Mouse (Mus musculus): ENCODE results near the gene Pard3b. TPM values are rescaled to one million over a fixed set of nuclear protein-coding genes. Genes with fewer than 3 reads are reported as not detected.
A peak's percentile ranks its signal among the peaks of the same experiment; 100 is the strongest.

Pard3b gene
- polyA plus RNA-seq, 1 experiment from 2014 or later, result 21.4 TPM

DNA sequence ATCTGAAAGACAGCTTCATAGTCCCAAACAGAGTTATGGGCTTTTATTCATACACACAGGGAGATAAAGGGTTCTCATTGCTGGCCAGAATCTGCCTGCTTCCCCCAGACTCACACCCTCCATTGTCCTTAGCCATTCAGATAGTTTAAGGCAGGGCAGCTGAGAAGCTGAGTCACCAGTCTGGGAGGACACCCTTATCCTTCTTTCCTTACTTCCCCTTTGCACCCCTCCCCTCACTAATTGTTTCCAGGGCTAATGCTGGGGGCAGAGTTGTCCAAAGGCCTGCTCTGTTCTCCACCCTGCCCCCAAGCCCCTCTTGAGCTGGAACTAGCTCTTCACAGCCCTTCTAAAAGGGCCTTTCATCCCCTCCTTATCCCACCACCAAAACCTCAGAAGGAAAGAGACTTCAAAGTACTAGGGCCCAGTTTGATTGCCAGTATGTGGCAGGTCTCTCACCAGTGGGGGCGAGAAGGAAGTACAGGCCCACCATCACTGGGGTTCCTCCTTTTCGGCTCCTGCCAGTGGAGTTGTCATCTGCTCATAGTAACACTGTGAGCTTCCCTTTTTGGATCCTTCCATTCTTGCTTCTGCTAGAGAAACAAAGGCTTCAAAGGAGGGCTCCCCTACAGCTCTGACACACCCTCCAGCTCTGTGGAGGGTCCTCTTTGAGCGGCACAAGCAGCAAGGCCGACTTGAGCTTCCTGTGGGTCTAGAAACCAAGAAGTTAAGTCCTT, 1040.2 kb downstream of the Pard3b start:
- Histone ChIP-seq H3K4me2 (ENCODE audit: low read length) (no peak overlapping the region), H3K36me3 (ENCODE audit: insufficient read depth, low read length) (no peaks in the 10 kb centered on the region), H3K27me3 (ENCODE audit: insufficient read depth, low read length) (no peaks in the 10 kb centered on the region), H3K4me1 (replicated peaks; ENCODE audit: insufficient read depth, low read length) (no peaks in the 10 kb centered on the region), H3K4me3 (replicated peaks; ENCODE audit: low read depth, low read length) (no peak overlapping the region), H3K9ac (ENCODE audit: low read depth, low read length) (no peak overlapping the region), H3K27ac (no peak overlapping the region), H3K9me3 (replicated peaks; ENCODE audit: low read length) (no peaks in the 10 kb centered on the region)
- WGBS, result 60% methylated on average over 4 of the region's 4 CpGs
- TF ChIP-seq CTCF (IDR thresholded peaks at IDR 0.05; ENCODE audit: low read depth), result no peak
- DNase-seq (ENCODE audit: low spot score), result no peak
- ATAC-seq (replicated peaks; ENCODE audit: low FRiP score, low read depth), result no peak

DNA sequence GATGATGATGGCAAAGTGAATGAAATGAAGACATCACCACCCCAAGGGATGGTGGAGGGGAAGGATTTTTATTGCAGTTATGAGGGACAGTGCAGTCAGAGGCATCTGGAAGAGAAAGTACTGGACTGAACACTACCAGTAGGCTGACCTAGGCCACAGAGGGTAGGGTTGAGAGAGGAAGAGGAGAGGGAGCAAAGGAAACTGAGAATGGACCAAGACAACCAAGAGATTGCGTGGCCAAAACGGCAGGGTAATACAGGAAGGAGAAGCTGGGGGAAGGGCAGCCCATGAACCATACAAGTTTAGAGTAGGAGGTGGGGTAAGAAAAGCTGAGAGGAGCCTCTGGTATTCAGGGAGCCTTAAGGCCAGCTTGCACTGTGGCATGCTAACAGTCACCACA, 1040.8 kb downstream of the Pard3b start:
- H3K36me3 ChIP-seq (ENCODE audit: insufficient read depth, low read length), result no peaks in the 10 kb centered on the region
- no peaks in the 10 kb centered on the region for H3K4me1 ChIP-seq (replicated peaks; ENCODE audit: insufficient read depth, low read length)
- no peak for DNase-seq (ENCODE audit: low spot score)
- no peak overlapping the region for H3K4me3 ChIP-seq (replicated peaks; ENCODE audit: low read depth, low read length)
- no peak overlapping the region for H3K27ac ChIP-seq
- no peak for TF ChIP-seq CTCF (IDR thresholded peaks at IDR 0.05; ENCODE audit: low read depth)
- no peak overlapping the region for H3K4me2 ChIP-seq (ENCODE audit: low read length)
- ATAC-seq (replicated peaks; ENCODE audit: low FRiP score, low read depth), result no peak
- no peaks in the 10 kb centered on the region for H3K27me3 ChIP-seq (ENCODE audit: insufficient read depth, low read length)
- no peak overlapping the region for H3K9ac ChIP-seq (ENCODE audit: low read depth, low read length)
- WGBS, result 76% methylated on average over 2 of the region's 2 CpGs
- no peaks in the 10 kb centered on the region for H3K9me3 ChIP-seq (replicated peaks; ENCODE audit: low read length)

DNA sequence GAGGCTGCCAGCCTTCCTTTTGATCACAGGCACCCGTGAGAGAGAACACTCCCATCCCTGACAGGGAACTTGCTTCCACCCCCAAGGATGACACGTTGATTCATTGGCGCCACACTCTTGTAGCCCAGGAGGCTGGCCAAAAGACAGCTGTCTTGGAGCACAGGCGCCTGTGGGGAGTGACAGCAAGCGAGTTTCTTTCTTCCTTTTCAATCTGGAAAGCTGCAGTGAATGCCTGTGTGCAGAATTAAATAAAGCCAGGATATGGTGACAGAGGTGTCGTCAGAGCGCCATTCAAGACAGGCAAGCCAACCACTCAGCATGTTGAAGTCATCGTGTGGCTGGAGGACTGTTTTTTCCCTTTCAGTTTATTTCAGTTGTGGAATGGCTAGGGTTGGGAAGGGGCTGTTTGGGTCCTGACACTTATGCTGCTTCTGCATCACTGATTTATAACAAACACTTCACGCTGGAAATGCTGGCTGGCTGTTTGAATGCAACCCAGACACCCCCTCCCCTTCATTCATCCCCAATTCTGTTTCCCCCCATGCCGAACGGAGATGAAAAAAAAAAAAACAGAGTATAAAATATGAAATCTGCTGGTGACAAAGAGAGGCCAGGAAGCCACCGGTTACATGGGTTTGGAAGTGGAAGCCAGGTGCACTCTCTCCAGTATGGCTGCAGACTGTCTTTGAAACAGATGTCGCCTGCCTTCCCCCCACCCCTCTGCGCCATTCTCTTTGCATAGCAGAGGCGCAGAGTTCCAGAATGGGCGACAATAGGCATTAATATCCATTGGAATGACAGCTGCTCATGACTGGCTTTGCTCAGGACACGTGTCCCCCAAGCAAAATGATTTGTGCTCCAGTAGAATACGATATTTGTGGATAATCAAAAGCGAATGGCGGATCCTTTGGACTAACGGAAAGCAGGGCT, 1044.1 kb downstream of the Pard3b start:
- ATAC-seq (replicated peaks; ENCODE audit: low FRiP score, low read depth) (no peak), DNase-seq (ENCODE audit: low spot score) (no peak)
- H3K4me2 ChIP-seq (ENCODE audit: low read length), result 0 out of 2 replicates have a peak overlapping the region, but pooled peaks have one; percentile 18
- no peak for TF ChIP-seq CTCF (IDR thresholded peaks at IDR 0.05; ENCODE audit: low read depth)
- no peaks in the 10 kb centered on the region for H3K36me3 ChIP-seq (ENCODE audit: insufficient read depth, low read length)
- no peaks in the 10 kb centered on the region for H3K9me3 ChIP-seq (replicated peaks; ENCODE audit: low read length)
- H3K27ac ChIP-seq, result no peak overlapping the region
- no peaks in the 10 kb centered on the region for H3K4me1 ChIP-seq (replicated peaks; ENCODE audit: insufficient read depth, low read length)
- H3K9ac ChIP-seq (ENCODE audit: low read depth, low read length), result no peak overlapping the region
- 52% methylated on average over 21 of the region's 21 CpGs for WGBS
- no peaks in the 10 kb centered on the region for H3K27me3 ChIP-seq (ENCODE audit: insufficient read depth, low read length)
- no peak overlapping the region for H3K4me3 ChIP-seq (replicated peaks; ENCODE audit: low read depth, low read length)

DNA sequence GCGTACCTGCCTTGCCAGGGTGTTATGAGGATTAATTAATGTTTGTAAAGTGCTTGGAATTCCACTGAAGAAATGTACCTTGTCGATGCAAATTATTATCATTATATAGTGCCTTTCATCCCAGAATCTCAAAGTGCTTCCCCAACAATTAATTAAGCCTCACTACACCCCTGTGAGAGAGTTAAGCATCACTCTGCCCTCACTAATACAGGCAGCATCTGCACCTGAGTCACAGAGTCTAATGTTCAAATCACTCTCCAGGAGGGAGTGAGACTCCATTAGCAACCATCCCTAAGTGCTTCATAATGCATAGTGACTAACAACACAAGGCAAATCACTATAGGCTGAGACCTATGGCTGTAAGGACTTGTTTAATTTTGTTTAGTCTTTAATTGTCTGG, 1044.9 kb downstream of the Pard3b start:
- no peak overlapping the region for H3K4me2 ChIP-seq (ENCODE audit: low read length)
- no peak for TF ChIP-seq CTCF (IDR thresholded peaks at IDR 0.05; ENCODE audit: low read depth)
- H3K9ac ChIP-seq (ENCODE audit: low read depth, low read length), result no peak overlapping the region
- H3K9me3 ChIP-seq (replicated peaks; ENCODE audit: low read length), result no peaks in the 10 kb centered on the region
- no peaks in the 10 kb centered on the region for H3K27me3 ChIP-seq (ENCODE audit: insufficient read depth, low read length)
- H3K36me3 ChIP-seq (ENCODE audit: insufficient read depth, low read length), result no peaks in the 10 kb centered on the region
- H3K4me3 ChIP-seq (replicated peaks; ENCODE audit: low read depth, low read length), result no peak overlapping the region
- WGBS, result 72% methylated on average over 2 of the region's 2 CpGs
- ATAC-seq (replicated peaks; ENCODE audit: low FRiP score, low read depth) (no peak), DNase-seq (ENCODE audit: low spot score) (no peak)
- H3K4me1 ChIP-seq (replicated peaks; ENCODE audit: insufficient read depth, low read length), result no peaks in the 10 kb centered on the region
- no peak overlapping the region for H3K27ac ChIP-seq

DNA sequence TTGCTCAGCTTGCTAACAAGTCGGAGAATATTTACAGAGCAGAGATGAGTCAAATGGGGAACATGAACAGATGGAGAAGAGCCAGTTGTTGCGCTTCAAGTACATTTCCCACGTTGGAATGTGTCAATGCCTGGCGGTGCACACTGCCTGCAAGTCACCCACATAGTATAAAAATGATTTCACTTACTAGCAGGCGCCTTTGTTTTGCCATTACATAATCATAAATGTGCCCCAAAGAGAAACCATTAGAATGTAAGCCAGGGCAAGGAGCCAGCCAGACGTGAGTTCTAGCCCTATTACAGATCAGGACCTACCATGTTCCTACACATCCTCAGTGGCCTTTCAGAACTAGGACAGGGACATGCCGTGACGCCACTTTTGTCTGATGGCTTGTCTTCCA, 1048.9 kb downstream of the Pard3b start:
- ATAC-seq (replicated peaks; ENCODE audit: low FRiP score, low read depth) (no peak), DNase-seq (ENCODE audit: low spot score) (no peak)
- H3K27ac ChIP-seq, result no peak overlapping the region
- no peak overlapping the region for H3K9ac ChIP-seq (ENCODE audit: low read depth, low read length)
- H3K4me3 ChIP-seq (replicated peaks; ENCODE audit: low read depth, low read length), result no peak overlapping the region
- H3K27me3 ChIP-seq (ENCODE audit: insufficient read depth, low read length), result no peaks in the 10 kb centered on the region
- 81% methylated on average over 8 of the region's 8 CpGs for WGBS
- no peaks in the 10 kb centered on the region for H3K4me1 ChIP-seq (replicated peaks; ENCODE audit: insufficient read depth, low read length)
- H3K36me3 ChIP-seq (ENCODE audit: insufficient read depth, low read length), result no peaks in the 10 kb centered on the region
- H3K4me2 ChIP-seq (ENCODE audit: low read length), result no peak overlapping the region
- TF ChIP-seq CTCF (IDR thresholded peaks at IDR 0.05; ENCODE audit: low read depth), result no peak
- no peaks in the 10 kb centered on the region for H3K9me3 ChIP-seq (replicated peaks; ENCODE audit: low read length)

DNA sequence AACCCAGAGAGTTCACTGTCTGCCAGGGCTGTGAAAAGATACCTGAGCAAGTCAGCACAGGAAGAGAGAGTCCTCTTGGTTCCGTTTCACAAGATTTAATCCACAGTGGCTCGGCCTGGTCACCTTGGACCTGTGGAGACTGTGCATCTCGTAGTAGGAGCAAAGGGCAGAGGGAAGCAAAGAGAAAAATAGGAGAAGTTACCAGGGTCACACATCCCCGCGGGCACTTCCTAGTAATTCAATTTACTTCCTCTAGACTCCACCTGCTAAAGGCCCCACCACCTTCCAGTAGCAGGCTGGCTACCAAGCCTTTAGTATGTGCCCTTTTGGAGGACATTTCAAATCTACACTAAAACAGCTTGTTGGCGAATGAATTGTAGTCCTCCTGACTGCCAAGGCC, 1052.6 kb downstream of the Pard3b start:
- no peak for TF ChIP-seq CTCF (IDR thresholded peaks at IDR 0.05; ENCODE audit: low read depth)
- Histone ChIP-seq H3K36me3 (ENCODE audit: insufficient read depth, low read length) (no peaks in the 10 kb centered on the region), H3K9me3 (replicated peaks; ENCODE audit: low read length) (no peaks in the 10 kb centered on the region), H3K27me3 (ENCODE audit: insufficient read depth, low read length) (no peaks in the 10 kb centered on the region), H3K9ac (ENCODE audit: low read depth, low read length) (no peak overlapping the region), H3K27ac (no peak overlapping the region), H3K4me1 (replicated peaks; ENCODE audit: insufficient read depth, low read length) (no peaks in the 10 kb centered on the region), H3K4me3 (replicated peaks; ENCODE audit: low read depth, low read length) (no peak overlapping the region), H3K4me2 (ENCODE audit: low read length) (no peak overlapping the region)
- ATAC-seq (replicated peaks; ENCODE audit: low FRiP score, low read depth) (no peak), DNase-seq (ENCODE audit: low spot score) (no peak)
- WGBS, result 84% methylated on average over 6 of the region's 6 CpGs
